Mouse (Mus musculus): Measurements from ENCODE around the gene Btbd7.

The Btbd7 gene

DNA sequence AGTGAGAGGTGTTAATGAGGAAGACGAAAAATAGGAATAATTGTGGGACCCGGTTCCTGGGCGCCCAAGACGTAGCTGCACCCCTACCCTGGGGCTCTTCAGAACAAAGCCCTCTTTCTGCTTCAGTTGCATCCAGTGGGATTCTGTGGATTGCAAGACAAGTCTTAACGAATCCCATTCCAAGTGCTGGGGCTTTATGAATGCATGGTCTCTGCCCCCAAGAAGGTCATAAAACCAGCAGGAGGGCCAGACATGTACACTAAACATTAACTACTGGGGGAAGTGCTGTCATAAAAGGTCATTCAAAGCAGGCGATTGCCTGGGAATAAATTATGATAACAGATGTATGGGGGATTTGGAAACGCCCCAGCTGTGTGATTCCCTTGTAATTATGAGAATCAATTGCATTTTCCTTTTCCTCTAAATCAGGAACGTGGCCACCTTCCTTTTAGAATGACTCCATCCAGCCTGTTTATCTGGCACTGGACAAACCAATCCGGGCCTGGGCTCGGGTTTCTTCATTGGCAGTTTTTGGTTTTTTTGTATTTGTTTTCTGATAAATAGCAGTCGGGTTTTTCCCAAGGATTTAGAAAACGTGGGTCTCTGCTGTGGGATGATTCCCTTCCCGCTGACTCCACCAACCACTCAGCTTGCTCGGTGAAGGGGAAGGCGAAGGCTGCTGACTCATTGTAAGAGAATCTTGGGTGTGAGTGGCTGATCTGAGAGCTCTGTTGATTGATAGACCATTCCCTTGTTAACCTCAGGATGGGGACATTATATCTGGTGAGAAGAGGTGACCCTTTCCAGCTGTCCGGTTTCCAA is 147.3 kb downstream of the Btbd7 start:
- no peak for DNase-seq (ENCODE audit: low read depth, low spot score)

Measured in c-Kit-negative CD71-positive TER-119-positive erythroid progenitor cells, embryonic 14.5 days (primary cell).